Mouse (Mus musculus) adrenal gland, postnatal 0 days (tissue): ENCODE data around the gene Zfp277. TPM values are rescaled to one million over a fixed set of nuclear protein-coding genes. Genes with fewer than 3 reads are reported as not detected.

ENCODE experiments used
- polyA plus RNA-seq: library from polyadenylated mRNA; unstranded; fragments of >200 nt; fragmentation: Nextera tagmentation; extraction: Ambion mirVana; gene quantifications from 2 replicates; pipeline ENCODE4 v1.2.1, GENCODE M21; 2015

Gene Zfp277
- 36.7 and 40.0 TPM in 2 replicates for polyA plus RNA-seq

DNA sequence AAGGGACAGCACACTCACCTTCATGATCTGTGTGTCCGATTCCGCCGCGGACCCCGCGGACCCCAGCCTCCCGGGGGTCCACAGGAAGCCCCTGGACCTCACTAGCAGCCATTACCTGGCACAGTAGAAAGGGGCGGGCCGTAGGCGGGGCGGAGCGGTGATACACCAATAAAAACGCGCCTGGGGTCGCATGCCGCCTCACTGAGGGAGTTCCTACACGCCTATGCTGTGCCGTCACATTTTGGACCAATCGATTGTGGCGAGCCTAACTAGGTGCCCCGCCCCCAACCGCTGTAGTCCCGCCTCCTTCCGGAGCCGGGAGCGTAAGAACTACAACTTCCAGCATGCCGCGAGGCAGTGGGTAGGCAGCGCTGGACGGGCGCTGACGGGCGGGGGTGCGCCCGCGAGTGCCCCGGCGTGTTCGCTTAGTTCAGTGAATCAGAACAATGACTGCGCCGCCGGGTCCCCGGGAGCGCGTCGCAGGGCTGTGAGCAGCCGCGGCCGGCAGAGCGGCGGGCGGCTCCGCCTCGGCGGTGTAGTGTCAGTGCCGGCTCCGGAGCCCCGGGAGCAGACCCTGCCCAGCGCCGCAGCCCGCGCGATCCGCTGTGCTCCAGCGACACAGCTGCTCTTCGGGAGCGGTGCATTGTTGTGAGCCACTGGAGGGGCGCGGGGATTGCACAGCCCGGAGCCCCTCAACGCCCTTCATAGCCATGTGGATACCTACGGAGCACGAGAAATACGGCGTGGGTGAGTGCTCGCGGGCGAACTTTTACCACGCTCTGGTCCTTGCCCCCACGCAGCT is at the start of gene Zfp277, which contains the start of gene Dock4:
Zfp277 (minus strand) TSS at position 255 of the 802 bp plus-strand sequence.
Dock4 (plus strand) TSS at position 305 of the 802 bp plus-strand sequence.

Other genes starting within 250 kb of the Zfp277 start
- gene Lsmem1, start 246.4 kb downstream of the Zfp277 start, polyA plus RNA-seq = not detected in 2 replicates
- gene Ifrd1, start 197.4 kb downstream of the Zfp277 start, polyA plus RNA-seq = 141 and 180 TPM in 2 replicates
- 6.2 and 8.7 TPM in 2 replicates for gene Dock4, start 50 bp upstream of the Zfp277 start, polyA plus RNA-seq